Mouse (Mus musculus): Measurements from ENCODE around the gene Kif5a. TPM values are rescaled to one million over a fixed set of nuclear protein-coding genes. Genes with fewer than 3 reads are reported as not detected.
"Not testable (repeated sequence)": the region's sequence is repeated elsewhere in the genome, so short reads cannot be mapped to it uniquely, and the experiment has no call there.

The Kif5a gene
- polyA plus RNA-seq, 1 experiment from 2014 or later: 5.6 TPM

DNA sequence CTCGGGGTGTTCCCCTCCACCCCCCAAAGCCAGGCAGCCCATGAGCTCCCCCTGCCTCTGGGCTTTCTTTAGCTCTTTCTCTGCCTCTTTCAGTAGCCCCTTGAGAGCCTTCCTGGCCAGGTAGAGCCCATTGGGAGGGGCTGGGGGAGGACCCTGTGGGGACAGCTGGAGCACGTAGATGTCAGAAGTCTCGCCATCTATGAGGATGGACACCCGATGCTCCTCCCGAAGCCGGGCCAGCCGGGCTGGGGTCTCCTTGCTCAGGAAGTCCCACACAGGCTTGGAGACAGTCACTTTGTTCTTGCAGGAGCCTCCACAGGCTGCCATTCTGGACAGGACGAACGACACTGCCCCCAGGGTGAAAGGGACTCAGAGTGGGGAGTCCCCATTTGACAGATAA, 70.1 kb downstream of the Kif5a start:
- Histone ChIP-seq H3K27ac (no peak overlapping the region), H3K27me3 (replicated peaks) (no peaks in the 10 kb centered on the region), H3K4me3 (replicated peaks) (no peak overlapping the region), H3K4me1 (peaks cover 46% of the 10 kb centered on the region), H3K9ac (no peak overlapping the region), H3K36me3 (peaks cover 18% of the 10 kb centered on the region), H3K9me3 (no peaks in the 10 kb centered on the region), H3K4me2 (no peak overlapping the region)
- ATAC-seq (ENCODE audit: insufficient read depth, low FRiP score, low read depth): no peak
- 79% methylated on average over 9 of the region's 9 CpGs for WGBS

DNA sequence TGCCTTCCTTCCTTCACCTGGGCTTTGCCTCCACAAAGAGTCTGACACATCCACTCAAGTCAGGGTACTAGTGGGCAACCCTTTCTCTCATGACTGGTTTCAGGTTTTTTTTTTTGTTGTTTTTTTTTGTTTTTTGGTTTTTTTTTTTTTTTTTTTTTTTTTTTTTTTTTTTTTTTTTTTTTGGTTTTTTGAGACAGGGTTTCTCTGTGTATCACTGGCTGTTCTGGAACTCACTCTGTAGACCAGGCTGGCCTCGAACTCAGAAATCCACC, 71.2 kb downstream of the Kif5a start:
- H3K27me3 ChIP-seq (replicated peaks); H3K27ac ChIP-seq; H3K4me2 ChIP-seq; ATAC-seq (ENCODE audit: insufficient read depth, low FRiP score, low read depth); H3K9ac ChIP-seq; H3K9me3 ChIP-seq; H3K4me3 ChIP-seq (replicated peaks): not testable (repeated sequence)
- Histone ChIP-seq H3K36me3 (peaks cover 15% of the 10 kb centered on the region), H3K4me1 (peaks cover 46% of the 10 kb centered on the region)
- 93% methylated on average over 1 of the region's 1 CpGs for WGBS

DNA sequence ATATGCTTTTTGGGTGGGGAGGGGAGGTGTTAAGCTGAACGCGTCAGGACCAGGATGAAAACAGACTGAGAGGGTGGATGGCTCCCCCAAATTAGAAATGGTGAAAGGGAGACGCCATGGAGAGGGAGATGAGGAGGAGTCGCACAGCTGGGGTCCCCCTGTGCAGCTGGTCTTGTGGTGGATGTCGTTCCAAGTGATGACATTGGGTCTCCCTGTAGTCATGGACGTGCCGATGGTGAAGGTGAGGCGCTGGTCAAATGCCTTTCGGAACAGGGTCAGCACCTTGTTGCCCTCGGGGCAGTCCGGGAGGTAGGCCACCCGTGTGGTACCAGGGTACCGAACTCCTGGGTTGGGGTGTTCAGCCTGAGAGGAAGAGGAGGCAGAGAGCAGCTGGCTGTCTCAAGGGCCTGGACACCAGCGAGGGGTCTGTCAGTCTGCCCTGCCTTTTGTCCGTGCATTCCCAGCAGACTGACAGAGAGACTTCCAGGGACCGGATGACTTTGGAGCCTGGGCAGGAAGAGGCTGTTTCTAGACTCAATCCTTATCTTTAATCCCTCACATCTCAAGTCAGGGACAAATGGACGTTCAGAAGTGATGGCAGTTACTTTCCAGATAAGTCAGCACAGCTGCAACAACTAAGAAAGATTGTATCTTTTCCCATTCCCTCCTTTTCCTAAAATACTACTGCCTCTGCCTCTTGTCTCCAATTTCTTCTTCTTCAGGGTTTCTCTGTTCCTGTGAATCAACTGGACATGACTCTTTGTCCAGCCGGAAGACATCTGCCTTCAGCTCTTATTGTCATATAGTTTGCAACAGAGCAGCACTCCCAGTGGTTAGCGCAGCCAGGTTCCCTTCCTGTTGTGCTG, 71.7 kb downstream of the Kif5a start:
- peak overlapping the region; percentile 94 for H3K27ac ChIP-seq
- H3K4me1 ChIP-seq: peaks cover 43% of the 10 kb centered on the region
- 76% methylated on average over 19 of the region's 19 CpGs for WGBS
- no peaks in the 10 kb centered on the region for H3K27me3 ChIP-seq (replicated peaks)
- no peak overlapping the region for H3K9ac ChIP-seq
- H3K4me3 ChIP-seq (replicated peaks): no peak overlapping the region
- H3K9me3 ChIP-seq: no peaks in the 10 kb centered on the region
- ATAC-seq (ENCODE audit: insufficient read depth, low FRiP score, low read depth): no peak
- no peak overlapping the region for H3K4me2 ChIP-seq
- peaks cover 20% of the 10 kb centered on the region for H3K36me3 ChIP-seq

DNA sequence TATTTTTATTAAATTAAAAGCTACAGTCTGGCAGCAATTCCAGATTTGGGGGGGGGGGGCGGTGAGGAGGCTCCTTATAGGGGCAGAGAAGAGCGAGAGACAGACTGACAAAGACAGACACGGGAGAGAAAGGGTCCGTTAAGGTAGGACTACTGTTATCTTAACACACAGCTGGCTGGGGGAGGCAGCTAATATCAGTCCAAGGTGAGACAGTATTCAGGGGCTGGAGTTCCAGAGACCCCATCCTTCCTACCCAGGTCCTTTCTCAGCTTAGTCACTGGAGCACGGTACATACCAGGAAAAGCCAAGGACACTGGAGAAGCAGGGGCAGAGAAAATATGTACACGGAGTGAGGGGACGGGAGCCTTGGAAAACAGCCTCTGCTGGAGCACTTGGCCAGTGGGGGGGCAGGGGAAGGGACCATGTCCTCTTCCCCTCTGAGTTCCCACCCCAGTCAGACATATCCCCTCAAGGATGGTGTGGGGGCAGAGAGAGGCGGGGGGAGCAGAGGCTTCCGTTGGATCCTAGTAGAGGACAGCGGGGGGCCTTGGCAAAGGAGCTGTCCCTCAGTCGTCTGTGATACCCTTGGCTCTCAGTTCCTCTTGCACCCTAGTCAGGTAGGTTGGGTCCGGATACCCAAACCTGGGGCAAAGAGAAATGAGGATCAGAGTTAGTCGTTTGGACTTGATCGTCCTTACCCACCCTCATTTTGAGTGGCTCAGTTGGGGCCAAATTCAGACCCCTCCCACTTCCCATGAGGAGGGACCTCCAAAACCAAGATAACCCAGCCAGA, 72.6 kb downstream of the Kif5a start:
- ATAC-seq (ENCODE audit: insufficient read depth, low FRiP score, low read depth): no peak
- Histone ChIP-seq H3K9me3 (no peaks in the 10 kb centered on the region), H3K36me3 (peaks cover 25% of the 10 kb centered on the region), H3K4me2 (peak overlapping the region; percentile 76), H3K9ac (no peak overlapping the region), H3K4me1 (peaks cover 43% of the 10 kb centered on the region), H3K27me3 (replicated peaks) (no peaks in the 10 kb centered on the region), H3K27ac (peak overlapping the region; percentile 94), H3K4me3 (replicated peaks) (peak overlapping the region; percentile 60)
- 40% methylated on average over 14 of the region's 14 CpGs for WGBS

DNA sequence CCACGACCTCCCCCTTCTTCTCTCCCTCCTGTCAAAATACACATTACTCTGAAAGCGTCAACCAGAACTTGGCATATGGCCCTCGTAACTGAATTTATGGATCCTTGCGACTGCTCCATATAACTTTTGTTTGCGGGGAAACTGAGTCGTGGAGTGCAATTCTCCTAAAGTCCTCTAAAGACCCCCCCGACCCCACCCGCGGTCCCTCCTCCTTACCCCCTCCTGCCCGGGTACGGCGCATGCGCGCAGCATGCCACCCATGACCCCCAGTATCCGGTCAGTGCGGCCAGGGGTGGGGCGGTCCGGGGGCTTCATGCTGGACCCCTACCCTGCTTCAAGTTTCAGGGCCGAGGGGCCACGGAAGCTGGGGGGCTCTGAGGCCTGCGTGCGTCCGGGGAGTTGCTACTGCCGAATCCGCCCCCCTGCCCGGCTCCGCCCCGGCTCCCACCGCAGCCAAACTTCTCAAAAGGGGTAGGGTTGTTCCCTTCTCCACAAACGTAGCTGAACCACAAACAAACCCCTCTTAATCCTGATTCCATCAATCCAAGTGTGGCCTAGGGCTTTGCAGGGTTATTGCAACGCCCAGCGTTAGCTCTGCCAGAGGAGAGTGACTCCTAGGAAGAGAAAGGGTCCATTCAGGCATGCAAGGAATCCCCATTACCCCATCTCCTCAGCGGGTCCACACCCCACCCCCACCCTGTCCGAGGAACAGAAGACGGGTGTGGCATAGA, 73.3 kb downstream of the Kif5a start, which contains the start of gene Arhgef25:
TSS of gene Arhgef25 (minus strand) at position 433 of the 731 bp plus-strand sequence.
- H3K9ac ChIP-seq: peak within 1 kb of the TSS; percentile 65
- no peaks in the 10 kb centered on the region for H3K9me3 ChIP-seq
- WGBS: 4% methylated on average over 33 of the region's 35 CpGs
- H3K27ac ChIP-seq: peak within 1 kb of the TSS; percentile 94
- peaks cover 25% of the 10 kb centered on the region for H3K36me3 ChIP-seq
- peak; percentile 40 for ATAC-seq (ENCODE audit: insufficient read depth, low FRiP score, low read depth)
- peaks cover 39% of the 10 kb centered on the region for H3K4me1 ChIP-seq
- H3K4me3 ChIP-seq (replicated peaks): peak within 1 kb of the TSS; percentile 60
- no peaks in the 10 kb centered on the region for H3K27me3 ChIP-seq (replicated peaks)
- peak within 1 kb of the TSS; percentile 76 for H3K4me2 ChIP-seq

DNA sequence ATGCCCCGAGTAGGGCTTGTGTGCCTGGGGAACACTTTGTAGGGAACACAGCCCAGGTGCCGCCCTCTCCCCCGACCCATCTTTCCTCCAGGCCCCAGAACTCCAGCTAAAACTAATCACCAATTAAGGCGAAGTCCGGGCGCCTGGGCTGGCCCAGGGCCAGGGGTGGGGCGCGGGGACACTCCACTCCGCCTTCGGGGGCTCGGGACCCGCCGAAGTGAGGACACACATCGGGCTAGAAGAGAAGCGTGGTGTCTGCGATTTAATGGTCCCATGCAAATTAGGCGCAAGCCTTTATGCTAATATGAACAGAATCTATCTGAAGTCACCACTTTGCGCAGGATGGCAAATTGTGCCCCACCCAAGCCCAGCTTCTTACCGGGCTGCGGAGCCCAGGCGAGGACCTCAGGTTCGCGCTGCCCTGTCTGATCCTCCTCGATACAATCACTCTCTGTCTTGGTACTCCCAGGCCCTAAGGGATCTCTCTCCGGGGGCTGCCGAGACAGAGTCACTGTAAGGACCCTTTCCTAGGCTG, 74.0 kb downstream of the Kif5a start:
- Histone ChIP-seq H3K4me3 (replicated peaks) (peak overlapping the region; percentile 60), H3K4me2 (peak overlapping the region; percentile 76), H3K27me3 (replicated peaks) (no peaks in the 10 kb centered on the region), H3K4me1 (peaks cover 33% of the 10 kb centered on the region), H3K9me3 (no peaks in the 10 kb centered on the region), H3K9ac (peak overlapping the region; percentile 65), H3K27ac (peak overlapping the region; percentile 94), H3K36me3 (peaks cover 25% of the 10 kb centered on the region)
- under 1% methylated on average over 26 of the region's 26 CpGs for WGBS
- 0 out of 2 replicates have a peak, but pooled peaks have one; percentile 8 for ATAC-seq (ENCODE audit: insufficient read depth, low FRiP score, low read depth)

DNA sequence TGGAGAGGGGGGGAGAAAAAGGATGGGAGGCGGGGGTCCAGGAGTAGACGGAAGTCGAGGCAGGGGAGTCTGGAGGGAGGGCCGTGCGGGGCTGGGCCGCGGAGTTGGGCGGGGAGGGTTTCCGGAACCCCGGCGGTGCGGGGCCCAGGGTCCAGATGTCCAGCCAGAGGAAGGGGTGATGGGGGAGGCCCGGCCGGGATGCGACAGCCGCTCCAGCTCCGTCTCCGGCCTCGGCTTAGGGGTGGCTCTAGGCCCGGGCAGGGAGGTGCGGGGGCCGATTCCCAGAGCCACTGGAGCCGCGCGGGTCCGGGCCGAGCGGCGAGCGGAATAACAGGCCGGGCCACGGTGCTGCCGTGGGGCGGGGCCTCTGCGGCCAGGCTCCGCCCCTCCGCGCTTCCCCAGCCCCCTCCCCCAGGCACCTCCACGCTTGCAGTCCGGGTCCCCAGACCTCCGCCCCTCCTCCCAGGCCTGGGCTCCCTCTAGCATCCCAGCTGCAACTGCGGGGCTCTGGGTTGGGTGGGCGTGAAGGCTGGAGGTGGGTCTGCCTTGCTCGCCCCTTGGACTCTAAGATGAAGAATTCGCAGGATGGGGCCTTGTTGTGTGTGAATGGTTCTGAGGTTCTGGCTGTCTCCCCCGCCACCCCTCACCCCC, 74.6 kb downstream of the Kif5a start:
- H3K4me3 ChIP-seq (replicated peaks): peak overlapping the region; percentile 60
- no peaks in the 10 kb centered on the region for H3K27me3 ChIP-seq (replicated peaks)
- H3K9ac ChIP-seq: peak overlapping the region; percentile 65
- peaks cover 25% of the 10 kb centered on the region for H3K36me3 ChIP-seq
- peak overlapping the region; percentile 94 for H3K27ac ChIP-seq
- H3K9me3 ChIP-seq: no peaks in the 10 kb centered on the region
- peak overlapping the region; percentile 76 for H3K4me2 ChIP-seq
- peak; percentile 78 for ATAC-seq (ENCODE audit: insufficient read depth, low FRiP score, low read depth)
- peaks cover 37% of the 10 kb centered on the region for H3K4me1 ChIP-seq
- 0% methylated on average over 46 of the region's 46 CpGs for WGBS

DNA sequence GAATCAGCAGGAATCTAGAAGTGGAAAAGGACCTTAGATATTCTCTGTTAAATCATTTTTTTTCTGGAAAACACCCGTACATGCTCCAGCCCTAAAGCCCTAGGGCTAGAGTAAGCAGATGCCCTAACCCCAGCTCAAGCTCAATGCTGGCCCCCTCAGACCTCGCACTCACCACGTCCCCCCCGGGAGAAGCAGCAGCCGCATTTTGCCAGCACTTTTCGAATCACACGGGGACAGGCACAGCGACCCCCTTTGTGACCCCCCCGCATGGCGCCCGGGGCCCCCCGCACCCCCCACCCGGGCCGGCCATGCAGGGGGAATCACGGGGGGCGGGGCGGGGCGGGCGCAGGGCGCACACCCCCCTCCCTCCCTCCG, 75.1 kb downstream of the Kif5a start:
- Histone ChIP-seq H3K9ac (peak overlapping the region; percentile 20), H3K27me3 (replicated peaks) (0 out of 2 replicates have a peak, but pooled peaks cover 3% of the 10 kb centered on the region), H3K4me3 (replicated peaks) (peak overlapping the region; percentile 60), H3K9me3 (no peaks in the 10 kb centered on the region), H3K4me1 (peaks cover 41% of the 10 kb centered on the region), H3K36me3 (peaks cover 25% of the 10 kb centered on the region), H3K27ac (peak overlapping the region; percentile 94), H3K4me2 (peak overlapping the region; percentile 76)
- 2% methylated on average over 14 of the region's 21 CpGs for WGBS
- no peak for ATAC-seq (ENCODE audit: insufficient read depth, low FRiP score, low read depth)

DNA sequence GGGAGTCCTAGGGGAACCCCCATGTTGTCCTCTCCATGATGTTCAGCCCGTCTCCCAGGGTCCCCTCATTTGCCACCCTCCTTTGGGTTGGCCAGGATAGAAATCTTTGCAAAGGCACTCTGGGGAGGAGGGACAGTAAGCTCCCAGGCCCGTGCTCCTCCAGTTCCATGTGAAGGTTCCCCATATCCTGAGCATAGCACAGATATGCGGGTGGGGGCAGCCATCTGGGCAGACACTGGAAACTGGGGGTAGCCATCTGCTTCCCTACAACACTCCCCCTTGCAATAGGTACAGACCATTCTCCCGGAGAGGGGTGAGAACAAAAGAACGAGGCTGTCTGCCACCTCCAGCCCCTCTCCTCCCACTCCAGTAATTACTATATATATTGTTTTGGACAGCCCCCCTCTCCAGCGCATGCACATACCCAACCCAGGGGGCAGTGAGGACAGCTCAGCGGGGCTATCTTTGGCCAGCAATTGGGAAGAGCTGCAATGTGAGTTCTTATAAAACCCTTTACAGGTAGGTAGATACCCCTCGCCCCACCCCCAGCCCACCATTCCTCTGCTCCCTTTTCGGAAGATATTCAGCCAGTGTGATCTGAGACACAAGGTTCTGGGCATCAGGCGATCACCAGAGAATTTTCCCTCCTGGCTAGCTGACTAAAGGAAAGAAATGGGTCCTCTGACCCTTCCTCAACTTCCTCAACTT, 75.6 kb downstream of the Kif5a start:
- H3K27ac ChIP-seq: peak overlapping the region; percentile 94
- peaks cover 20% of the 10 kb centered on the region for H3K36me3 ChIP-seq
- H3K4me1 ChIP-seq: peaks cover 40% of the 10 kb centered on the region
- H3K9me3 ChIP-seq: no peaks in the 10 kb centered on the region
- WGBS: 45% methylated on average over 10 of the region's 10 CpGs
- H3K4me3 ChIP-seq (replicated peaks): peak overlapping the region; percentile 60
- no peak for ATAC-seq (ENCODE audit: insufficient read depth, low FRiP score, low read depth)
- no peak overlapping the region for H3K9ac ChIP-seq
- peak overlapping the region; percentile 76 for H3K4me2 ChIP-seq
- 0 out of 2 replicates have a peak, but pooled peaks cover 9% of the 10 kb centered on the region for H3K27me3 ChIP-seq (replicated peaks)

DNA sequence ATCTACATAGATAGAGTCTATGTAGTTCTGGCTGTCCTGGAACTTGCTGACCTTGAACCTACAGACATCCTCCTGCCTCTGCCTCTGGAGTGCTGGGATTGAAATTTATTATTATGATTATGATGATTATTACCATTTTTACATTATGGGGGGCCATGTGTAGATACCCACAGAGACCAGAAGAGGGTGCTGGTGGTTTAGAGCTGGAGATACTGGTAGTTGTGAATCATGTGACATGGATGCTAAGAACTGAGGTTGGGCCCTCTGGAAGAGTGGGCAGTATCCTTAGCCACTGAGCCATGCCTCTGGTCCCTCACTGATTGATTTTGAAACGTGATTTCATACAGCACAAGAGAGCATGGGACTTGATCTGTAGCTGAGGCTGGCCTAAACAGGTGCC, 76.7 kb downstream of the Kif5a start:
- 75% methylated on average over 1 of the region's 1 CpGs for whole genome bisulfite sequencing
- H3K4me3 ChIP-seq (replicated peaks): no peak overlapping the region
- peaks cover 36% of the 10 kb centered on the region for H3K4me1 ChIP-seq
- H3K9ac ChIP-seq: no peak overlapping the region
- H3K27me3 ChIP-seq (replicated peaks): 0 out of 2 replicates have a peak, but pooled peaks cover 13% of the 10 kb centered on the region
- H3K4me2 ChIP-seq: no peak overlapping the region
- no peaks in the 10 kb centered on the region for H3K9me3 ChIP-seq
- H3K27ac ChIP-seq: no peak overlapping the region
- no peak for ATAC-seq (ENCODE audit: insufficient read depth, low FRiP score, low read depth)
- peaks cover 17% of the 10 kb centered on the region; the same call in 1 of the 2 replicates for H3K36me3 ChIP-seq
